Mouse (Mus musculus) gastrocnemius, adult 8-10 months (tissue): ENCODE results near the gene Dynlt1c. TPM values are rescaled to one million over a fixed set of nuclear protein-coding genes. Genes with fewer than 3 reads are reported as not detected.
"Not testable (repeated sequence)": the region's sequence is repeated elsewhere in the genome, so short reads cannot be mapped to it uniquely, and the experiment has no call there.

Experiments used
- DNase-seq, 2 experiments: peaks; one replicate each; pipeline ENCODE4 v3.0.0; 2022; ENCODE audit warnings: low spot score in 2 of 2
- total RNA-seq, 4 experiments: library from RNA; stranded (reverse); gene quantifications; 2 replicates each; pipeline ENCODE4 v1.2.4; 2022

Gene Dynlt1c
- total RNA-seq, 4 experiments from 2014 or later, result 0.72 to 2.6 (median 1.9) TPM

DNA sequence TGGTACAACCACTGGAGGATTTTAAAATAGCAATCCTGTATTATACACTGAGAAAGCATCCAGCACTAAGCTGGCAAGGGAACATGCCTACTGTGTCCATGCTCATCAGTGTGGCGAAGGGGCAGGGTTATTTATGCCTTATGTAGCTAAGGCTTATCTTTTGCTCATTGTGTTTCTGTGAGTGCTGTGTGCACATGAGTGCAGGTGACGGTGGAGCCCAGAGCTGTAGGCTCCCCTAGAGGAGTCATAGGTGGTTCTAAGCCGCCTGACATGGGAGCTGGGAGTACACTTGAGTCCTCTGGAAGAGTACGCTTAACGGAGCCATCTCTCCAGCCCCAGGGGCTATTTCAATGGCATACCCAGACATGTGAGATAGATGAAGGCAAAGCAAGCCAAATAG is 17.8 kb downstream of the Dynlt1c start:
- DNase-seq, result not testable (repeated sequence)

DNA sequence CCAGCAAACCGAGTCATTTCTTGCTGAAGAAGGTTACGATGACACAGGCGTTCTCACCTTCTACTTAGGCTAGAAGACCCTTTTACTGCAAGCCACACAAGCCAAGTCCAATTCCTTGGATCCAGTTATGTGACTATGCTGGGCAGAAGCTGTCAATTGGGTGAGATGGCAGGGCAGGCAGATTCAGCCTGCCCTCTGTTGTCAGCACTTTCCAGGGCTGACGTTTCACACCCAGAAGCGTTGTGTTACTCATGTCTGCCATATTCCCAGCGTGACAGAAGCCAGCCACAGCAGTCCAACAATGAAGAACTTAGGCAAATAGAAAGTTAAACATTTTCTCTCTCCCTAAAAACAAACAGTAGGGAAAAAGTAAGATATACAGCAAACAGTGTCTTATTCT is 18.6 kb downstream of the Dynlt1c start:
- DNase-seq, result not testable (repeated sequence)

DNA sequence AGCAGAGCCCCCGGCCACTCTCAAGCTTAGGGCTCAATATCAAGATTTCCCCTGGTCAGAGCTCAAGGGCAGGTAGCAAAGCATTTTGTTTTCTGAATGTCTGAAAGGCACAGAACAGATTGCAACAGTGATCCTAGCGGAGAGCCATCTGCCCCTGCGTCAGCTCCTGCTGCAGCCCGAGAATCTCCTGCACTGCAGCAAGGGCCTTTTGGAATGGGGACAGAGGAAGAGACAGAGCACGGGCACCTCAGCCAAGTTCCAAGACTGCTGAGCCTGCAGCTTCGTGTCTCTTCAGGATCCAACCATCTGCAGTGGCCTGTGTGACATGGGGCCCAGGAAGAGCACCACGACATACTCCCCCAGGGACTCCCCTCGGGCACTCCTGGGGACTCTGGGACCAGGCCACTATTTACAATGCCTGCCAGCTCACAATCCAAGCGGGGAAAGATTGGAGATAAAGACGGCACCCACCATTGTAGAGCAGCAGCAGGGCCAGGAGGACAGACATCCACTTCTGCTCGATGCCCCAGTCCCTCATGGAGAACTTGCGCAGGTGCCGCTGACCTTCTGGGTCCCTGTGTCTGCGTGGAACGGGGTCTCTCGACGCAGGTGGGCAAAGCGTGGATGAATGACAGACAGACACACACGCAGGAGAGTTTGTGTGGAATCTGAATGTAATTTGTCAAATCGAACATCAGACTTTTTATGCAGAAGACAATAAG is 19.4 kb downstream of the Dynlt1c start:
- not testable (repeated sequence) for DNase-seq

DNA sequence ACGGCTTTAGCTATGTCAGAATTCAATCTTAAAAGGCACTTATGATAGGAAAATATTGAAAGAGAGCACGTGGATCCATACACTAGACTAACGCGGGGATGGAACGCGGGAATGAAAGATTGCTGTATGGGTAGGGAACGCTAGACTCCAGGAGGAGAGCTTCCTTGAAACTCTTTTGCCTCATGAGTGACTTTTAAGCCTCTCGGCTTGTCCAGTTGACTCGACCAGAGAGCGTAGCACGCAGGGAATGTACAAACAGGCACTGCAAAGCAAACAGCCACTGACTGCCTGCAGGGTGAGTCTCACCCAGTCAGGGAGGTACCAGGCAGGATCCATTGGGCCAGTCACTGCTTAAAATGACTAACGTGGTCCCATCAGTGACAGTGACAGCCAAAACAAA is 20.5 kb downstream of the Dynlt1c start:
- not testable (repeated sequence) for DNase-seq

DNA sequence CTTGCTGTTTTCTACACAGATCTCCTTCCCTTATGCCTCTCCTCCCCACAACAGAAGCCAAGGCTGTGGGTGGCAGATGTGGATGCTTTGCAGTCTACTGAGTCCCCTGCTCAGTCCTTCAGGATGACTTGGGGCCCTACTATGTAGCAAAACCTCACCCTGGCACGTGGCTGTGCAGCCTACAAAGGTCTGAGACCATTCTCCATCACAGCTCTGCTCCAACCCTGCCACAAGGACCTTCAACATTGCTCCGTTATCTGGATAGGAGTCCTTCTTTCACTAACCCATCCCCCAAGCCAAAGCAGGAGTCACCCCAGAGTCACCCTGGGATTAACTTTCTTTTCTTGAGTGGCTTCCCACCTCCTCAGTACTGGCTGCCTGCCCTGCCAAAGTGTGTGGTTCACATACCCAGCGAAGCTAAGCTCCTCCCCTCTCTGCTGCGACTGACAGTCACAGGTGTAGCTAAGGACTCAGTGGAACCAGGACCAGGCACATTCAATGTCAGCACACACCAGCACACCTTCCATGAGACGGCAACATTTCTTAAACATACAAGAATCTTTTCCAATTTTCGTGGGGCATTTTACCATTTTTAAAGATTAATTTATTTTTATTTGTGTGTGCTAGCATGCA is 23.6 kb downstream of the Dynlt1c start:
- DNase-seq, result not testable (repeated sequence)

DNA sequence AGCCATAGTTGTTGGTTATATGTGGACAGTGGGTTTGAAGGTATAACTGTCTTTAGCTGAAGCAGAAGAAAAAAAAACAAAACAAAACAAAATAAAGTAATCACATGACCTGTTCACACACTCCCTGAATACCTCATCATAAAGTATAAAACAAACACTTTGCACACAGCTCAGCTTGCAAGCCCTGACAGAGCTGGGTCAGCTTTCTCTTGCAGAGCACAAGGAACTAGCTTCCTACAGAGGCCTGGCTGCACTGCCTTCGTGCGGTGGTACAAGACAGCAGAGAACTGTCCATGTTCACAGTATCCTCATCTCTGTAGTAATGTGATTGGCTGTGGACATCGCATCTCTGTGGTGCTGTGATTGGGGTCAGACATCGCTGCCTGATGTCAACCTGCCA is 28.9 kb downstream of the Dynlt1c start:
- DNase-seq, result not testable (repeated sequence)

DNA sequence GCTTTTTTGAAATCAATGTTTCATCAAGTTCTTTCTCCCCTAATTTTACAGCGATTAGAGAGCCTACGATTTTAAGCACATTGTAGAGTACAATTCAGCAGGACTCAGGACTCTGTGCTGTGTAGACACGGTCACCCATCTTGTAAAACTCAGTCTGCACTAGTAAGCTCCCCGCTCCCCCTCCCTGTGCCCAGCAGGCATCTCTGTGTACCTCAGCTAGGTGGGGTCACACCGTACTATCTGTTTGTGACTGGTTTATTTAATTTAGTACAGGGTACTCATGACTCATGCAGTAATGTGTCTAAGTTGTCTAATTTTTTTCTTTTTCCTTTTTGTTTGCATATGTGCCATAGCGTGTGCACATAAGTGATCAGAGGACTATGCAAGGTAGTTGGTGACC is 31.4 kb downstream of the Dynlt1c start:
- not testable (repeated sequence) for DNase-seq

DNA sequence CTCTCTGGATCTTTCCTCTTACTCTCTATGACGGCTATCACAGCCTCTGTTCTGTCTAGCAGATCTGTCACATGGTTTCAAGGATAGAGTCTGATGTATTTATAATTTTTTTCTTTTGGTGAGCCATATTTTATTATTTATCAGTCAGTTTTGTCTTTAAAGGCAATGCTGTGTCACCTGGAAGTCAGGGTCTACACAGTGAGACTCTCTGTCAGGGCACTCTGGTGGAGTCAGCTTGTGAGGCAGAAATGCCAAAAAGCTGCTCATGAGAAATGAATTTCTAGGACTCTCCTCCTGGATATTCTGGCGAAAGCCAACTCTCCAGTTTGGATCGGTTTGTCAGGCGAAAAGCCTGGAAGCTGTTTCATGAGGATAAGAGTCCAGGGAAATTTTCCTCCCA is 34.3 kb downstream of the Dynlt1c start:
- not testable (repeated sequence) for DNase-seq

DNA sequence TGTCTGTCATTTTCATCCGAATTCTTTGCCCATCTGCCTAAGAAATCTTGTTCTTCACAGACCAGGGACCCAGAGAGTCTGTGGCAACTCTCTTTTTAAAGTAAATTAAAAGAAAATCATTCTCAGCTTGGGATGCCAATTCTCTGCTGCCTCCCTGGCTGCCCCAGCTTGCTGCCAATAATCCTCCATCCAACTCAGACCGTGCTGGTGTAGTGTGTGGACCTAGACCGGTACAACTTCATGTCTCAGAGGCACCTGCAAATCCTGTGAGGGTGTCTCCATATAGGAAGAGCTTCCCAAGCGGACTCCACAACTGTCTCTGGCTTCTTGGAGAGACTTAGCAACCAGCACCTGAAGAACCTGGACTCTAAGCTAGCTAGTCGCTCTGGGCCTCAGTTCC is 35.4 kb downstream of the Dynlt1c start:
- no peak for DNase-seq

DNA sequence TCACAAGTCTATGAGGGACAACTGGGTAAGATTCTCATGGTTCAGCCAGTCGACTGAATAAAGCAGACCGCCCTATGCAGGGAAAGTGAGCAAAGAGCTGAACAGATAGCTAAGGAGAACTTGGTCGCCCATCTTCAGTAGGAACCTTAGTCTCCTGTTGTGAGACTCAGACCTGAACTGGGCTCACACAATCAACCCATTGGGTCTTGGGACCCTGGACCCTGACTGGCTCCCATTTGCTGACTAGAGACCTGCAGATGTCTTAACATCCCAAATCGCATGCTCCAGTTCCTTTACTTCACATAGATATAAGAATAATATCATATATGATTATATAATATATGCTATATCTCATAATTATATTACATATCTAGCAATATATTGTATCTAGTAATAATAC is 36.0 kb downstream of the Dynlt1c start:
- not testable (repeated sequence) for DNase-seq

DNA sequence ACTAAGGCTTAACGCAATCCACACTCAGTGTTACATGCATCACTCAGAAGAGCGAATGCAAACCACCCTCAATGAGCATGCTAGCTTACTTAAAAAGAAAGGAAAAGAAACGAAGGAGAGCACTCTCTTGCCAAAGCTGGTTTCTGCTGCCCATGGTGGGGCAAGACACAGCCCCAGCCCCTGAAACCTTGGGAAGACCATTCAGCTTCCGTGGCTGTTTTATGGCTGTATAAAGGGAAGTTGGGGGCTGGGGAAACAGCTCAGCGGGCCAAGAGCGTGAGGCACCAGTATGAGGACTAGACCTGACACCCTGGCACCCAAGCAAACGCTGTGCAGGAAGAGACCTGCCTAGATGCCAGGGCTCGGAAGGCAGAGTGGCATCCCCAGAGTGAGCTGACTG is 37.0 kb downstream of the Dynlt1c start:
- not testable (repeated sequence) for DNase-seq

DNA sequence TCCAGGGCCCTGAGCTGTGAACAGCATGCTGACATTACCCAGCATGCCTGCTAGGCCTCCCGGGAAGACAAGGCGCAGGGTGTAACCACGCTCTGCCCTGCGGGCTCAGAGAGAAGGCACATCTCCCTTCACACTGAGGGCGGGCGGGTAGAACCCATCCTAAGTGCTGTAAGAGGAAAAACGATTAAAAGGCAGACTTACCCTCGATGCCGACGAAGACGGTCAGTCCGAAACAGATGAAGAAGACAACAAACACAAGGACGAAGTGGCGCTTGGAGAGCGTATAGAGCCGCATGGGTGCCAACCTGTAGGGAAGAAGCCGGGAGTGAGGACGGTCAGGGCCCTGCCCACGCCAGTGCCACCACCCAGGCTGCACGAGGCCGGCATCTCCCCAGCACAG is 38.0 kb downstream of the Dynlt1c start:
- not testable (repeated sequence) for DNase-seq

DNA sequence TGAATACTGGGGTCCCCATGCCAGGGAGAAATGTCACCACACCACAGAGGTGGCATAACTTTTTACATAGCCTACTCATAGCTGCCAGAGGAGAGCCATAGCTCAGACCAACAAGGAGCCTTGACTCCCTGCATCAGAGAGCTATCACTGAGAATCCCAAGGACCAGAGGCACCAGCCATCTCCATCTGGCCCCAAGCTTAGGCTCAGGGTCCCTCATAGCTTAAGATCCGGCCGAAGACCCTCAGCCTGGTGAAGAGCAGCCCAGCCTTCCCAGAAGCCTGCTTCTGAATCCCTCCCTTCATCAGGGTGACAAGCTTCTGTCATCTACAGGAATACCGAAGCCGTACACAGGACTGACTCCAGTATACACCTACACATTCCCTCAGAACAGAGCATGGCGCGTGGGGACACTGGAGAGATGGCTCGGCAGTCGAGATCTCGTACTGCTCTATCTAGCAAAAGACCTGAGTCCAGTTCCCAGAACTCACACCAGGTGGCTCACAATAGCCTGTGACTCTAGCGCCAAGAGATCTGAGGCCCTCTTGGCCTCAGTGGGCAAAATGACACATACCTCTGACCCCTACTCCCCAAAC is 38.7 kb downstream of the Dynlt1c start:
- DNase-seq, result not testable (repeated sequence)

DNA sequence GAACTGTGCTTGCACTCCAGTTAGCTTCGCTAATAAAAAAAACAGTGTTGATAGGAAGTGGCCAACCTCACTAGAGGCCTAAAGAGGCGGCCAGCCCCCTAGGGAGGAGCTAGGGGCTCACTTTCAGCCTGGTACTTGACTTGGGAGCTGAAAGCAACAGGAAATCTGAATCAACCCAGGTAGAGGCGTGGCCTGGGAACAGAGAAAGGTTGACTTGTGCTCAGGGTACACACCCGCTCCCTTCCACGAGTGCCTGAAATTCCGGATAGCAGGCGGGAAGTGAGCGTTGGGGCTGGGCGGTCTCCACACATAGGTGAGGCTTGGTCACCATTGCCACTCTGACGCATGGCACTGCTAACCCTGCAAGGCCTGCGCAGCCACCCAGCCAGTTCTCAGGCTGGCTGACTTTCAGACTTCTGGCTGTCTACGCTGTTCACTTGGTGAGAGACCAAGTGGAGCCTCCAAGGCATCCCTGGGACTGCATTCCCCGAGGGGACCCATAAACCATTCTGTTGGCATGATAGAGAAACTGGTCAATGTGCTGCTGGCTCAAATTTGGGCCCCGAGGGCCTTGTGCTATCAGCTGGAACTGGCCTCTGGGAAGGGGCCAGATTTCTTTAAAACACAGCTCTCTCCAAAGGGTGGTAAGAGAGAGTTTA is 39.4 kb downstream of the Dynlt1c start:
- not testable (repeated sequence) for DNase-seq

DNA sequence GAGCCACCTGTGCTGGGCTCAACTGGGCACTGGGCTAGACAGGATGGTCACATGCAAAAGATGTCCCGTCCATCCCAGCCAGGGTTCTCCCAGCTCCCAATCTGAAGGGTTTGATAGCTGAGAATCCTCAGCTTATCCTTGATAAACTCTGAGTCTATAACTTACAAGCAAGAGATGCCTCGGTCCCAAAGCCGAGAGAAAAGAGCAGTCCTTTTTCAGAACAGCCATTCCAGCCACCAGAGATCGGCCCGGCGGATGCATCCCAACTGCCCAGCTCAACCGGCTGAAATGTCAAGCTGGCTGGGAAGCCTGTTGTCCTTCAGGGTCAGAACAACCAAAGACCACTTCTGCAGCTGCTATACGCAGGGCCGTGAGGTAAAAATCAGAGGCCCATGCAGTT is 42.7 kb downstream of the Dynlt1c start:
- DNase-seq, result not testable (repeated sequence)

DNA sequence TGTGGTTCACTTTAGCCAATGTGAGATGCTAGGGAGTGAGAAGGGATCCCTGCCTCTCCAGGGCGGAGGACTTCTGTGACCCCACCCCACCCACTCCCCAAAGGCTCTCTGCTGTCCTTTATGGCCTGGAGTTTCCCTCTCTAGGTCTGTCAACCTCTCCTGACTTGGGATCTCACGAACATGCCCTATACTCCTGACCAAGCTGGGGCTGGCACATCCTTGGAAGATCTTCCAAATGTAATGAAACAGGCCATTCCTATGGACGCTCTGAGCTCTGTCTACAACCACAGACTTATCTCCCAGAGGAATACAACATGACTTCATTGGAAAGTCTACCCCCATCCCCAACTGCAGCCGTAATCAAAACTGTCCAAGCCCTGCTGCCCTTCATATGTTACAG is 43.2 kb downstream of the Dynlt1c start:
- DNase-seq, result not testable (repeated sequence)

DNA sequence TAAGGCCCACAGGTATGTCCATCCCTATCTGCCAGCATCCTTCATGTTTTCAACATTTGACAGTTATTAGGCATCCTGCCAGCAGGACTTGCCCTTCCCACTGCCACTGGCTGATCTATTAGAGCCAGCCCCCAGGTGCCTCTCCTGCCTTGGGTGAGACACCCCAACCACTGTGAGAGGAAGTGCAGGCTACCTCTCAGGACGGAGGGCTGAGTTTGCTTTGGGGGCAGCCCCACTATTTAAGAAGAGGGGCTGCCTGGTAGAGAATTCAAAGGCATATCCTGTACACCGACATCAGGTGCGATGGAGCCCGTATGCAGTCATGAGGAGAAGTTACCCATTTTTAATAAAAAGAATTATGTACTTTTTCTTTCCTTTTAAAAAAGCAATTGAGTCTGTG is 44.2 kb downstream of the Dynlt1c start:
- not testable (repeated sequence) for DNase-seq

DNA sequence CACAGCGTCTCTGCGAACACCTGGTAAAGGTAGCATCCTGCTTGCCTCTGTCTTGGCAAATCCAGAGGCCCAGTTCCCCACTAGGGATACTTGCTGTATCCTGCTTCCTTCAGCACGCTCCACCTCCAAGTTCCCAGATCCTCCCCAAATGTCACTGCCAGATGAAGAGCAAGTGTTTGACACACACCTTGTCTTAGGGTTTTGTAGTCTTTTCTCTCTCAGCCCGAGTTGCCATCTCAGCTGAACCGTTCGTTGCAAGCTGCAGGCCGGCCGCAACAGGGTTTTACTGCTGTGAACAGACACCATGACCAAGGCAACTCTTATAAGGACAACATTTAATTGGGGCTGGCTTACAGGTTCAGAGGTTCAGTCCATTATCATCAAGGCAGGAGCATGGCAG is 45.4 kb downstream of the Dynlt1c start:
- DNase-seq, result not testable (repeated sequence)

DNA sequence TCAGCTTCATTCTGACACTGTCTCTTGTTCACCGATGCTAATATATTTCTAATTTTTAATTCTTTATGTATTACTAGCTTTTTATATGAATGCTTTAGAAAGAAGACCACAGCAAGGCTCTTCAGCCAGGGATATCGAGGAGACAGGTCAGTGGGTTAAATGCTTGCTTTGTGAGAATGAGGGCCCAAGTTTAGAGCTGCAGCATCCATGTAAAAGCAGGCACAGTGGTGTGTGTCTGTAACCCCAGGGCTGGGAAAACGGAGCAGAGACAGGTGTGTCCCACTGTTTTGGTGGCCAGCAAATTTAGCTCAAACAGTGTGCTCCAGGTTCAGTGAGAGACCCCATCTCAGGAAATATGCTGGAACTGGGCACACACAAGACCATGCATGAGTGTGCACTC is 46.0 kb downstream of the Dynlt1c start:
- not testable (repeated sequence) for DNase-seq

DNA sequence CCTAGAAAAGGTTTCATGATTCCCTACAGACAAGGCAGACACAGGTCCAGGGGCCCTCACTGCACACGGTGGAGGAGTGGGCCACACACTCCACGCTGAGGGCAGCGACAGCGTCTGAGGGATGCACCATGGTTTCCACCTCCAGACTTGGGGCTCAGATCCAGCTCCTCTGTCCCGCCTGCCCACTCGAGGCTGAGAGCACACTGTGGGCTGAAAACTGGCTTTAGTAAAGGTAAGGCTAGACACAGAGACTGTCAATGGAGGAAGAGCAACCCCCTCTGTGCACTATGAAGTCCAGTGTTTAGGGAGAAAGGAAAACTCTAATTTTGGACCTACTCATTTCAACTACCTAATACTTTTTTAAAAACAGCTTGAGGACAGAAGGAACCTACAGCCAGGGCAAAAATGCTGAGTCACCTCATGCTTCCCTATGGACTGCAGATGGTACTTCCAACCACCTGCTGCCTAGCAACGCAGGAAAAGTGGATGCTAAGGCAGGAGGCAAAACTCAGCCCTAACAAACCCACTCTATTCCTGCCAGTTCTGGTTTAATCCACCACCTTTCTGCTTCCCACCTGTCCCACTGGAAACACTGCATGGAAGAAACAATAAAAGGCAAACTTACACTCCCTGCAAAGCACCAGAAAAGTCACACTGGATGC is 49.6 kb downstream of the Dynlt1c start:
- not testable (repeated sequence) for DNase-seq

DNA sequence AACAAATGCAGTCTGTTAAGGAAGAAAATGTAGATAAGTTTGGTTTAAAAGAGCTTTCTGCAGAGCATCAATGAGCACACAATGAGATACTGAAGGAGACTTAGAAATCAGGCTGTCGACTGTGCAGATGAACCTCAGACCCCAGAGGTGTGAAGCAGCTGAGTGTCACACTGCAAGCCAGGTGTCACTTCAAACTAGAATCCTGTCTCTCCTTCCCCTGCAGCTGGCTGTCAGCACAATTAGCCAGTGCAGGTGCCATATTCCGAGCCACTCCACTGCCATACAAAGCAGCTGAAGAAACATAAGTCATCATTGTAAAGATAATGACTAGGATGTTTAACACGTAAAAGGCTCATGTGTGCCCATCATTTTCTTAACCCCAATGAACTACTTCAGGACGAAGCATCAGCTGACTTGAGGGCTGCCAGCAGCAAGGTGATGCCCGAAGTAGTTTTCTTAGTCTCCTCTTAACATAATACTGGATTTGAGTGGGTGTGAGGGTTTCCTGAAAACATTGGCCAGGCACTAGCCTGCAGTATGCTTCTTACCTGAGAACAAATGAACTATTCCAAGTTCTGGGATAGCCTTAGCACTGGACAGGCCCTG is 52.0 kb downstream of the Dynlt1c start:
- not testable (repeated sequence) for DNase-seq
